Mouse (Mus musculus): ENCODE measurements around the gene Kcnmb1.

DNA sequence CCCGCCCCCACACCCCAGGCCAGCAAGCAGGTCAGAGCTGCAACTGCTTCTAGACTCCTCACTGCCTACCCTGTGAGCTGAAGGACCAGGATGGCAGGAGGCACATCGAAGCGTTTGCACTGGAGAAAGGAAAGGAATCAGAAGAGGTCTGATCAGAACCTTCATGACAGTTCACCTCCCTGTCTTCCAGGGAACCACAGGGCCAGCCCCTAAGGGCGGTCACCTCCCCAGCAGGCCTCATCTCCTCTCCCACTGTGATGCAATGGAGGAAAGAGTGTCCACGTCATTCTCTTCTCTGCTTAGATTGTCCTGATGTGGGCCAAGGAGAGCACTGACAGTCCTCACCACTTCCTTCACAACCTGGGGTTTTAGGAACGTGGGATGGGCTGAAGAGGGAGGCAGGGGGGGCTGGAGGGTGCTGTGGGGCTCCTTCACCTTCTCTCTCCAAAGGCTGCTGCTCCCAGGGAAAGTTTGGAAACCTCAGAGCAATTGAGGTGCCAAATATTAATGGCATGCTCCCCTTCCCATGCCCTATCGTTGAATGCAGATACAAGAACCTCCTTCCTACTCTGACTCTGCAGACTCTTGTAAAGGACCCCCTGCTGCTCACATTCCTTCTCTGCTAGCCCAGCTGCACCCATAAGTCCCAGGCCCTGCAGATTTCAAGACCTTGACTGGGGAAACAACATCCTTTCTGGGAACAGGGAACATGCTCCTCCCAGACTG is 47.5 kb downstream of the Kcnmb1 start:
- TF ChIP-seq CTCF (conservative IDR thresholded peaks at IDR 0.05; ENCODE audit: low read length) (no peak), NANOG (IDR thresholded peaks at IDR 0.05; ENCODE audit: borderline replicate concordance, low read length) (no peak)

Measured in E14TG2a.4 (cell line).